Mouse (Mus musculus): Measurements from ENCODE around the gene Fkbpl. TPM values are rescaled to one million over a fixed set of nuclear protein-coding genes. Genes with fewer than 3 reads are reported as not detected.
A peak's percentile ranks its signal among the peaks of the same experiment; 100 is the strongest.

Gene Fkbpl
- polyA plus RNA-seq, 1 experiment from 2014 or later = 12.9 TPM

GRCm38 (mm10) chr17:34652546-34652945 is 8.0 kb downstream of the Fkbpl start:
- ATAC-seq (ENCODE audit: low FRiP score) = no peak

GRCm38 (mm10) chr17:34652985-34653384 is 8.4 kb downstream of the Fkbpl start:
- ATAC-seq (ENCODE audit: low FRiP score) (no peak), DNase-seq (ENCODE audit: low spot score) (no peak)
- no peaks in the 10 kb centered on the region for H3K9me3 ChIP-seq (ENCODE audit: control insufficient read depth, low read length)
- no peak overlapping the region for H3K4me2 ChIP-seq (replicated peaks)
- H3K27ac ChIP-seq = no peak overlapping the region
- no peaks in the 10 kb centered on the region for H3K27me3 ChIP-seq (ENCODE audit: control insufficient read depth, insufficient read depth, low read length)
- peaks cover 55% of the 10 kb centered on the region for H3K36me3 ChIP-seq (replicated peaks; ENCODE audit: control insufficient read depth, insufficient read depth)
- 95% methylated on average over 8 of the region's 8 CpGs for WGBS
- no peak overlapping the region for H3K4me3 ChIP-seq (replicated peaks; ENCODE audit: low read length)
- no peak overlapping the region for H3K9ac ChIP-seq
- H3K4me1 ChIP-seq (replicated peaks; ENCODE audit: control insufficient read depth, insufficient read depth, low read length) = peaks cover 7% of the 10 kb centered on the region

More at GRCm38 (mm10) chr17:34652546-34652945, 8.0 kb downstream of the Fkbpl start:
- Histone ChIP-seq H3K27me3 (ENCODE audit: control insufficient read depth, insufficient read depth, low read length) (no peaks in the 10 kb centered on the region), H3K4me2 (replicated peaks) (no peak overlapping the region), H3K9me3 (ENCODE audit: control insufficient read depth, low read length) (no peaks in the 10 kb centered on the region), H3K4me1 (replicated peaks; ENCODE audit: control insufficient read depth, insufficient read depth, low read length) (peaks cover 11% of the 10 kb centered on the region), H3K27ac (no peak overlapping the region), H3K36me3 (replicated peaks; ENCODE audit: control insufficient read depth, insufficient read depth) (peaks cover 55% of the 10 kb centered on the region), H3K9ac (no peak overlapping the region), H3K4me3 (replicated peaks; ENCODE audit: low read length) (no peak overlapping the region)
- no peak for DNase-seq (ENCODE audit: low spot score)
- 93% methylated on average over 10 of the region's 10 CpGs for WGBS

DNA sequence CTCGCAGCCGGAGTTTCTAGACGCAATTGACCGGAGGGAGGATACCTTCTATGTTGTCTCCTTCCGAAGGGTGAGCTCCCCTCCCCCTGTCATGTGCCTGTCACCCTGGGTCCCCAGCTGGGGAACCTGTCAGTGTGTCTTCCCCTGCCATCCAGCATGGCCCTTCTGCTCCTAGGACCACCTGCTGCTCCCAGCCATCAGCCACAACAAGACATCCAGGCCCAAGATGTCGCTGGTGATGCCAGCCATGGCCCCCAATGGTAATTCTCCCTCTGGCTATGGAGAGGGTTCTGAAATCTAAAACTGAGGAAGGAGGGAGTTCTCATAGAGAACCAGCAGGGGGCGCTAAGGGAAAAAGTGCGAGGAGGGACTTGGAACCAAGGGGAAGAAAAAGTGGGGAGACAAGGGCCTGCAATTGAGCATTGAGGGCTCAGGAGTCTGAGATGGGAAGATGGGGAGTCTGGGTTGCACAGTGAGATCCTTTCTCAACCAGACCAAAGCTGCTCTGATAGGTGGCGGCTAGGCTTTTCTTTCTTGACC is 9.3 kb downstream of the Fkbpl start:
- ATAC-seq (ENCODE audit: low FRiP score) = no peak
- no peak overlapping the region for H3K27ac ChIP-seq
- no peak overlapping the region for H3K9ac ChIP-seq
- no peaks in the 10 kb centered on the region for H3K27me3 ChIP-seq (ENCODE audit: control insufficient read depth, insufficient read depth, low read length)
- no peak overlapping the region for H3K4me2 ChIP-seq (replicated peaks)
- no peaks in the 10 kb centered on the region for H3K4me1 ChIP-seq (replicated peaks; ENCODE audit: control insufficient read depth, insufficient read depth, low read length)
- 65% methylated on average over 9 of the region's 9 CpGs for WGBS
- no peak overlapping the region for H3K4me3 ChIP-seq (replicated peaks; ENCODE audit: low read length)
- peak; percentile 72 for DNase-seq (ENCODE audit: low spot score)
- no peaks in the 10 kb centered on the region for H3K9me3 ChIP-seq (ENCODE audit: control insufficient read depth, low read length)
- peaks cover 51% of the 10 kb centered on the region for H3K36me3 ChIP-seq (replicated peaks; ENCODE audit: control insufficient read depth, insufficient read depth)

- Histone ChIP-seq H3K4me2 (replicated peaks) (no peak overlapping the region), H3K9ac (no peak overlapping the region), H3K4me1 (replicated peaks; ENCODE audit: control insufficient read depth, insufficient read depth, low read length) (no peaks in the 10 kb centered on the region), H3K27me3 (ENCODE audit: control insufficient read depth, insufficient read depth, low read length) (no peaks in the 10 kb centered on the region), H3K27ac (no peak overlapping the region), H3K4me3 (replicated peaks; ENCODE audit: low read length) (no peak overlapping the region), H3K9me3 (ENCODE audit: control insufficient read depth, low read length) (no peaks in the 10 kb centered on the region), H3K36me3 (replicated peaks; ENCODE audit: control insufficient read depth, insufficient read depth) (peaks cover 45% of the 10 kb centered on the region)
- no peak for ATAC-seq (ENCODE audit: low FRiP score)
- 91% methylated on average over 13 of the region's 13 CpGs for WGBS
- DNase-seq (ENCODE audit: low spot score) = no peak
These were observed 9.8 kb downstream of the Fkbpl start for GRCm38 (mm10) chr17:34654392-34654791.

GRCm38 (mm10) chr17:34655160-34655559 is 10.6 kb downstream of the Fkbpl start:
- Histone ChIP-seq H3K27ac (no peak overlapping the region), H3K4me3 (replicated peaks; ENCODE audit: low read length) (no peak overlapping the region), H3K9me3 (ENCODE audit: control insufficient read depth, low read length) (no peaks in the 10 kb centered on the region), H3K4me2 (replicated peaks) (no peak overlapping the region), H3K9ac (no peak overlapping the region), H3K36me3 (replicated peaks; ENCODE audit: control insufficient read depth, insufficient read depth) (peaks cover 37% of the 10 kb centered on the region), H3K27me3 (ENCODE audit: control insufficient read depth, insufficient read depth, low read length) (0 out of 2 replicates have a peak, but pooled peaks cover under 1% of the 10 kb centered on the region), H3K4me1 (replicated peaks; ENCODE audit: control insufficient read depth, insufficient read depth, low read length) (no peaks in the 10 kb centered on the region)
- 87% methylated on average over 7 of the region's 7 CpGs for WGBS
- DNase-seq (ENCODE audit: low spot score) = no peak
- ATAC-seq (ENCODE audit: low FRiP score) = no peak

- ATAC-seq (ENCODE audit: low FRiP score) = peak; percentile 38; the same call in 1 of the 2 replicates
- Histone ChIP-seq H3K4me2 (replicated peaks) (no peak overlapping the region), H3K9me3 (ENCODE audit: control insufficient read depth, low read length) (no peaks in the 10 kb centered on the region), H3K36me3 (replicated peaks; ENCODE audit: control insufficient read depth, insufficient read depth) (peaks cover 33% of the 10 kb centered on the region), H3K9ac (no peak overlapping the region), H3K27ac (0 out of 2 replicates have a peak overlapping the region, but pooled peaks have one; percentile 26), H3K4me3 (replicated peaks; ENCODE audit: low read length) (no peak overlapping the region), H3K27me3 (ENCODE audit: control insufficient read depth, insufficient read depth, low read length) (peaks cover 4% of the 10 kb centered on the region; the same call in 1 of the 2 replicates), H3K4me1 (replicated peaks; ENCODE audit: control insufficient read depth, insufficient read depth, low read length) (no peaks in the 10 kb centered on the region)
- no peak for DNase-seq (ENCODE audit: low spot score)
- WGBS = 63% methylated on average over 4 of the region's 4 CpGs
These were observed 11.0 kb downstream of the Fkbpl start for GRCm38 (mm10) chr17:34655581-34655991.

DNA sequence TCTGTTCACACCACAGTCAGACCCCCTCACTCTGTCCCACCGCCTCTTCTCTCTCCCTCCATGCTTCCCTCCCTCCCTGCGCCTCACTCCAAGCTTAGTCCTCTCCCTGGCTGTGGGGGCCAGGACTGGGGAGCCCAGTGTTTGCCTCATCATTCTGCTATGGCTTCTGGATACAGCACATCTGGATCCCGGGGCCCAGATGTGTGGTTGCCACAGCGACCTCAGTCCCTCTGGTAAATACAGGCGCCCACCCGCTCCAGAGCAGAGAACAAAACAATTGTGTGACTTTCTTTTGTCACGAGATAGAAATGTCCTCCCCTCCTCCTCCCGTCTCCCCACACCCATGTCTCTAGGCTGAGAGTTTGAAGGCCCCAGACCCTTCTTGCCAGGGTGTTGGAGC is 12.1 kb downstream of the Fkbpl start:
- 30% methylated on average over 8 of the region's 8 CpGs for WGBS
- no peak overlapping the region for H3K4me3 ChIP-seq (replicated peaks; ENCODE audit: low read length)
- H3K9me3 ChIP-seq (ENCODE audit: control insufficient read depth, low read length) = no peaks in the 10 kb centered on the region
- H3K36me3 ChIP-seq (replicated peaks; ENCODE audit: control insufficient read depth, insufficient read depth) = peaks cover 22% of the 10 kb centered on the region
- DNase-seq (ENCODE audit: low spot score) (no peak), ATAC-seq (ENCODE audit: low FRiP score) (no peak)
- no peaks in the 10 kb centered on the region for H3K4me1 ChIP-seq (replicated peaks; ENCODE audit: control insufficient read depth, insufficient read depth, low read length)
- no peak overlapping the region for H3K9ac ChIP-seq
- no peak overlapping the region for H3K4me2 ChIP-seq (replicated peaks)
- H3K27me3 ChIP-seq (ENCODE audit: control insufficient read depth, insufficient read depth, low read length) = peaks cover 15% of the 10 kb centered on the region
- H3K27ac ChIP-seq = no peak overlapping the region

DNA sequence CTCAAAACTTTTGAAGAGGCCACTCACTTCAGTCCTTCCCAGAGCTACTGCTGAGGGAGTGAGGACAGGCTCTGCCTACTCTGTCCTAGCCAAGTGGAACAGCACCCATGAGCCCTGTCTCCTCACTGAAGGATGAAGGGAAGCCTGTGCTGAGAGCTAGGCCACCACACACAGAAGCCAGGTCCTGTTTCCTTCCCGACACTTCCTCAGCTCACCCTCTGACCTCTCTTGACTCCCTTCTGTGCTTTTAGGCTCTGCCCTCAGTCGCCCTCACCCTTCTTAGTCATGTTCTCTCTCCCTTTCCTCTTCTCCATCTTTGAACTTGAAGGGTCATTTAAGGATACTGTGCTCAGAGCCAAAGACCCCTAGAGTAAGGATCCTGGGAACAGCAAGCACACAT is 12.7 kb downstream of the Fkbpl start:
- Histone ChIP-seq H3K4me2 (replicated peaks) (no peak overlapping the region), H3K4me3 (replicated peaks; ENCODE audit: low read length) (no peak overlapping the region), H3K27me3 (ENCODE audit: control insufficient read depth, insufficient read depth, low read length) (peaks cover 15% of the 10 kb centered on the region), H3K27ac (no peak overlapping the region), H3K36me3 (replicated peaks; ENCODE audit: control insufficient read depth, insufficient read depth) (peaks cover 16% of the 10 kb centered on the region), H3K9ac (no peak overlapping the region), H3K4me1 (replicated peaks; ENCODE audit: control insufficient read depth, insufficient read depth, low read length) (no peaks in the 10 kb centered on the region), H3K9me3 (ENCODE audit: control insufficient read depth, low read length) (no peaks in the 10 kb centered on the region)
- ATAC-seq (ENCODE audit: low FRiP score) (no peak), DNase-seq (ENCODE audit: low spot score) (no peak)
- 53% methylated on average over 2 of the region's 2 CpGs for WGBS

GRCm38 (mm10) chr17:34658145-34658544 is 13.6 kb downstream of the Fkbpl start:
- DNase-seq (ENCODE audit: low spot score) = no peak
- H3K9me3 ChIP-seq (ENCODE audit: control insufficient read depth, low read length) = no peaks in the 10 kb centered on the region
- ATAC-seq (ENCODE audit: low FRiP score) = no peak
- H3K4me1 ChIP-seq (replicated peaks; ENCODE audit: control insufficient read depth, insufficient read depth, low read length) = no peaks in the 10 kb centered on the region
- H3K27me3 ChIP-seq (ENCODE audit: control insufficient read depth, insufficient read depth, low read length) = peaks cover 15% of the 10 kb centered on the region
- H3K4me2 ChIP-seq (replicated peaks) = no peak overlapping the region
- H3K27ac ChIP-seq = no peak overlapping the region
- H3K9ac ChIP-seq = no peak overlapping the region
- peaks cover 7% of the 10 kb centered on the region for H3K36me3 ChIP-seq (replicated peaks; ENCODE audit: control insufficient read depth, insufficient read depth)
- WGBS = 93% methylated on average over 2 of the region's 2 CpGs
- no peak overlapping the region for H3K4me3 ChIP-seq (replicated peaks; ENCODE audit: low read length)

GRCm38 (mm10) chr17:34658591-34658990 is 14.0 kb downstream of the Fkbpl start:
- no peak for ATAC-seq (ENCODE audit: low FRiP score)
- no peak overlapping the region for H3K4me3 ChIP-seq (replicated peaks; ENCODE audit: low read length)
- no peak overlapping the region for H3K4me2 ChIP-seq (replicated peaks)
- H3K27me3 ChIP-seq (ENCODE audit: control insufficient read depth, insufficient read depth, low read length) = peaks cover 15% of the 10 kb centered on the region
- 90% methylated on average over 3 of the region's 3 CpGs for WGBS
- no peak overlapping the region for H3K27ac ChIP-seq
- H3K36me3 ChIP-seq (replicated peaks; ENCODE audit: control insufficient read depth, insufficient read depth) = peaks cover 3% of the 10 kb centered on the region; the same call in 1 of the 2 replicates
- no peaks in the 10 kb centered on the region for H3K4me1 ChIP-seq (replicated peaks; ENCODE audit: control insufficient read depth, insufficient read depth, low read length)
- H3K9me3 ChIP-seq (ENCODE audit: control insufficient read depth, low read length) = no peaks in the 10 kb centered on the region
- H3K9ac ChIP-seq = no peak overlapping the region
- DNase-seq (ENCODE audit: low spot score) = no peak

Data from hindbrain, embryonic 14.5 days (tissue).